Mouse (Mus musculus) yolk sac, embryonic 10.5 days (tissue): ENCODE data around the gene Elf1.
A peak's percentile ranks its signal among the peaks of the same experiment; 100 is the strongest.
"Not testable (repeated sequence)": the region's sequence is repeated elsewhere in the genome, so short reads cannot be mapped to it uniquely, and the experiment has no call there.

Experiments used
- DNase-seq: peaks from one replicate; pipeline ENCODE4 v3.0.0-alpha.2; 2017; ENCODE audit warnings: low spot score

Elf1 gene

GRCm38 (mm10) chr14:79521471-79522117 is 40.6 kb downstream of the Elf1 start:
- no peak for DNase-seq

DNA sequence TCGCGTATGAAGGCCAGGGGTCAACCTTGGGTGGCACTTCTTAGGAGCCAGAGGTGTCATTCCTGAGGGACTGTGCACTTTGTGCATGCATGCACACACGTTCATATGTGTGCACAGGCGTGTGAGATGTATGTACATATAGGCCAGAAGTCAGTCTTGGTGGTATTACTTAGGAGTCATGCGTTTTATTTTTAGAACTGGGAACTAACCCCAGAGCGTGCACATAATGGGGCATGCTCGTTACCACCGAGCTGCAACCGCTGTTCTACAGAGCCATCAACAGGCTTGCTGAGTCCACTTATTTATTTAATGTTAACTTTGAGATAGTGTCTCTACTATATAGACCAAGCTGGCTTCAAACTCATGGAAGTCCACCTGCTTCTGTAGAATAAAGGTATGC is 41.4 kb downstream of the Elf1 start:
- DNase-seq = no peak

DNA sequence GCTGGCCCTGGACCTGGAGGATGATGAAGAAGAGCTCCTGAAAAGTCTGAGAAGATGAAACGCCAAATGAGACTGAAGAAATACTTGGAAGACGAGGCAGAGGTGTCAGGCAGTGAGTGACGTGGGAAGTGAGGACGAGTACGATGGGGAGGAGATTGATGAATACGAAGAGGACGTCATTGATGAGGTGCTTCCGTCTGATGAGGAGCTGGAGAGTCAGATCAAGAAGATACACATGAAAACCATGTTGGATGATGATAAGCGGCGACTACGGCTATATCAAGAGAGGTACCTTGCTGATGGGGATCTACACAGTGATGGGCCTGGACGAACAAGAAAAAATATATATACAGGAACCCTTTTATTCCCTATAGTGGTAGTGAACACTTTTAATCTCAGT is 45.1 kb downstream of the Elf1 start:
- not testable (repeated sequence) for DNase-seq

- peak; percentile 65 for DNase-seq
Observed at GRCm38 (mm10) chr14:79527704-79528103, 46.7 kb downstream of the Elf1 start.

GRCm38 (mm10) chr14:79529581-79530554 is 48.9 kb downstream of the Elf1 start:
- no peak for DNase-seq

DNA sequence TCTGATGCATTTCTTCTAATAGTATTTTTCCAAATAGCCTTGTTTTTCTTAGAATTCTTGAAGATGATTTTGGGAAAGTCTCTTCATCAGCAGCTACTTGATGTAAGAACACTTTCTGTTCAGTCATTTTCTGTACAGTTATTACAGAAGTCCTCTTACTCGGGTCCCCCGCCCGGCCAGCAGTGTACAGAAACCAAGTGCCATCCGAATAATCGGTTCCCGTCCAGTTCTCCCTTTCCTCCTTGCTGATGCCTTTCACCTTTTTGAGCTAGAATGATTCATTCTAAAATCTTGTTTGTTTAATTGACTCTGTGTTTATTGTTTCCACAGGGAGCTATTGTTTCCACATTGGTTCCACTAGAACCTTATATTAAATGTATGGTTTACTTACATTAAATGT is 49.8 kb downstream of the Elf1 start:
- no peak for DNase-seq

- DNase-seq = no peak
Observed at GRCm38 (mm10) chr14:79532036-79532776, 51.2 kb downstream of the Elf1 start.

- DNase-seq = no peak
Observed at GRCm38 (mm10) chr14:79533350-79533749, 52.4 kb downstream of the Elf1 start.

DNA sequence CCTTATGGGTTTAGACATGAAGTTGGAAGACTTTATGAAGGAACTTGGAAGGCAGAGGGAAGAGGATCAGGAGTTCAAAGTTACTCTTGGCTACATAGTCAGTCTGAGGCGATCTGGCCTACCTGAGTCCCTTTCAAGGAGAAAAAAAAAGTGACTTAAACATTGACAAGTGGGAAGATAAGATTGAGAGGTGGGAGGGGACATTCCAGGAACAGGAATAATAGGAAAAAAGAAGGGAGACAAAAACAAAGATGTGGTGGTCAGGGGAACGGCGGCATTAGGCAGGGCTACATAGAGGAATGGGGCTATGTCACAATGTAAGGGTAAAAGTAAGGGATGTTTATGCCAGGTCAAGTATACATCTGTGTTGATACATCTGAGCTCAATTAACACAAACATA is 53.2 kb downstream of the Elf1 start:
- no peak for DNase-seq

DNA sequence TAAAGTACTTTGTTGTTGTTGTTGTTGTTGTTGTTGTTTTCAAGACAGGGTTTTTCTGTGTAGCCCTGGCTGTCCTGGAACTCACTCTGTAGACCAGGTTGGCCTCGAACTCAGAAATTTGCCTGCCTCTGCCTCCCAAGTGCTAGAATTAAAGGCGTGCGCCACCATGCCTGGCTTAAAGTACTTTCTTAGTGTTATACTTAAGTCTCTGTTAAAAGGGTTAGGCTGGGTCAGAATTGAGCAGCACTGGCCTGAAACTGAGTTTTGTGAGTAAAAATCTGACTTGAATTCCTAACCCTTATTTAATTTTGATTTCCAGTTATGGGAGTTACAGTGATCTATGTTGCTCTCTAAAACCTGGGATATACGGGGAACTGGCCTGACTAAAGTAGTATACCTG is 53.7 kb downstream of the Elf1 start:
- not testable (repeated sequence) for DNase-seq

- DNase-seq = no peak
Observed at GRCm38 (mm10) chr14:79535318-79535717, 54.3 kb downstream of the Elf1 start.

GRCm38 (mm10) chr14:79536011-79536410 is 55.0 kb downstream of the Elf1 start:
- DNase-seq = peak; percentile 61

DNA sequence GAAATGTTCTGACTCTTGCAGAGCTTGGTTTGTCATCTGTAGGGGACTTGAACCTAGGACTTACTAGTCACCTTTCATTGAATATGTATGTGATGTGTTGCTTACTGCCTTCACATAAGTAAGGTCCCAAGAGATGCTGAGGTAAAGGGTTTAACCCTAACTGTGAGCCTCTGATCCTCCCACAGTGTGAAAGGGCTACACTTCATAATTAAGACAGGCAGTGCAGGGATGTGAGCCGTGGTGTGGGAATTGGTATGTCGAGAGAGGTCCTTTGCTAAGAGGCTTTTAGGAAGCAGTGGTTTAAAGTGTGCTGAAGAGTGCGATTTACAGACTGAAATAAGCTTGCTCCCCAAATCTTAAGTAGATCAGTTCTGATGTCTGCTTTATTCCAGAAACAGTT is 55.8 kb downstream of the Elf1 start:
- no peak for DNase-seq

GRCm38 (mm10) chr14:79537463-79537862 is 56.5 kb downstream of the Elf1 start:
- no peak for DNase-seq

- no peak for DNase-seq
Observed at GRCm38 (mm10) chr14:79537921-79538320, 56.9 kb downstream of the Elf1 start.

GRCm38 (mm10) chr14:79541606-79542005 is 60.6 kb downstream of the Elf1 start:
- DNase-seq = no peak

- DNase-seq = no peak
Observed at GRCm38 (mm10) chr14:79549343-79549742, 68.3 kb downstream of the Elf1 start.

DNA sequence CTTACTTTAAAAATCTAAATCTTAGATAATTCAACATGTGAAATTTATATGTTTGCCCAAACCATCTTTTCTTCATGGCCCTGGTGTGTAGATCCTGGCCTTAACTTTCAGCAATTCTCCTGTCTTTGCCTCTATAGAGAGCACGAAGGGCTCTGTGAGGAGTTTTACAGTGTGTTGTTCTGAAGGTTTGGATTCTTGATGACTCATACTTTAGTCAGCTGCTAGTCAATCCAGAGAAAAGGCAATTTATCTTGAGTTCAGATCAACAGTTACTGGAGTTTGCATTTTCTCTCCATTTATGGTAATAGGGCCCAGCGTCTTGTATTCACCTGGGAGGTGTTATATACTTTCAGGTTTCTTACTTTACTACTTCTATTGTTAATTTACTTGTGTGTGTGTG is 70.9 kb downstream of the Elf1 start:
- no peak for DNase-seq

- no peak for DNase-seq
Observed at GRCm38 (mm10) chr14:79552854-79553253, 71.9 kb downstream of the Elf1 start.

- DNase-seq = no peak
Observed at GRCm38 (mm10) chr14:79557796-79558195, 76.8 kb downstream of the Elf1 start.

DNA sequence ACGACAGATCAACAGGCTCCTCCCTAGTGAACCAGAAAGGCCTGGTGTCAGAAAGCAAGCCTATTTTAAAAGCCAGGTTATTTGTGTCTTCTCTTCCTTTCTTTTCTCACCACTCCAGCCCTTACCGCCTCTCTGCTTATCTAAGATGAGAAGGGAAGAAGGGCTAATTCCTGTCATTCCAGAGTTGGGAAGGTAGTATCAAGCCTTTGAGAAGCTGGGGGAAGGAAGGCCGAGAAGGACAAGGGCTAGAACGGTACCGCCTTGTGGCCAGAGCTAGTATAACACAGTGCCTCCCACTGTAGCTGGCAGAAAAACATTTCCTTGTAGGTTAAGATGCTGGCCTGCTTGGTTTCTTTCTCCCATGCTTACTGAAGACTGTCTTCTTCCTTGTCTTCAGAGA is 81.8 kb downstream of the Elf1 start:
- DNase-seq = peak; percentile 72

- no peak for DNase-seq
Observed at GRCm38 (mm10) chr14:79564784-79565183, 83.8 kb downstream of the Elf1 start.
